Mouse (Mus musculus) right cerebral cortex, postnatal 25 days (tissue): ENCODE measurements around the gene Arhgef3.
"Not testable (repeated sequence)": the region's sequence is repeated elsewhere in the genome, so short reads cannot be mapped to it uniquely, and the experiment has no call there.

Experiments used
- DNase-seq: peaks from one replicate; pipeline ENCODE4 v3.0.0; 2022

The Arhgef3 gene

DNA sequence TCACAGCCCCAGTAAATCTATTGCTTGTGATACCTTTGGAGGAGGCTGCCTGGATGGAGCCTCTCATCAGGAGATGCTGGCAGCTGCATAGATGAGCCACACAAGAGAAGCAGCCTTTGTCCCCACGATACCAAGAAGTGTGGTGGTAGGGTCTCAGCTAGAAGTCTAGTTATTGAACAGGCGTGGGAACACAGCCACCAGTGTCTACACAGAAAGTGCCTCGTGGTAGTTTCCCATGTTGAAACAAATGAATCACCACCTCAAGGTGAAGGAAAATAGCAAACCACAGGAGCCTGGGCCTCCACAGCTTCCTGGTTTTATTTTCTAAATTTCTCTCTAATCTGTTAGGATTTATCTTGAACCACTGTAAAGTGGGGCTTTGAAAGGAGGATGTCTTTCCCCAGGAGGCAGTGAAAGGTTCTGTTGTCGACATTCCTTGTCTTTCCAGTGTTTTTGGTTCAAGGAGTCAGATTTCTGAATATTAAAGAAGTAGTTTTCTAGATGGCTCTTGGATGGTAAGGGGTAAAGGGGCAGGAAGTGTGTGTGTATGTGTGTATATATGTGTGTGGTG lies 119.7 kb downstream of the Arhgef3 start:
- DNase-seq: no peak

- DNase-seq: no peak
Measured at GRCm38 (mm10) chr14:27235897-27236553, 121.3 kb downstream of the Arhgef3 start.

GRCm38 (mm10) chr14:27237522-27238187 lies 123.0 kb downstream of the Arhgef3 start:
- DNase-seq: no peak

- no peak for DNase-seq
Measured at GRCm38 (mm10) chr14:27238600-27239118, 124.0 kb downstream of the Arhgef3 start.

DNA sequence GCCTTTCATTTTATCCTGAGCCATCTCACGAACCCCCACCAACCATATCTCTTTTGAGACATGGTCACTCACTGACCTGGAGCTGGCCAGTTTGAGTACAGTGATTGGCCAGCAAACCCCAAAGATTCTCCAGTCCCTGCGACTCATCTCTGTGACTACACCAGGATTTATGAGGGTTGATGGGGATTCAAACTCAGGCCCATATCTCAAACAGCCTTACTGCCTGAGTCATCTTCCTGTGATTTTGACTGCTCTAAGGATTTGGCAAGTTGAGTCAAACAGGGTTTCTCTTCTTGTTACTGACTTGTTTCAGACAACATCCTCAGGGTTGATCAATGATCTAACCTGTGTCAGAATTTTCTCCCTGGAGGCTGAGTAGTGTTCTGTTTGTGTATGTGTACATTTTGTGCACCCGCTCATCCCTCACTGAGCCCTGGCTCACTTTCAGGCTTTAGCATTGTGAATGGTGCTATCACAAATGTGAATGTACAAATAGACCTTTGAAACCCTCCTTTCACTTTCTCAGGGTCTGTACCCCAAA lies 124.9 kb downstream of the Arhgef3 start:
- DNase-seq: no peak

DNA sequence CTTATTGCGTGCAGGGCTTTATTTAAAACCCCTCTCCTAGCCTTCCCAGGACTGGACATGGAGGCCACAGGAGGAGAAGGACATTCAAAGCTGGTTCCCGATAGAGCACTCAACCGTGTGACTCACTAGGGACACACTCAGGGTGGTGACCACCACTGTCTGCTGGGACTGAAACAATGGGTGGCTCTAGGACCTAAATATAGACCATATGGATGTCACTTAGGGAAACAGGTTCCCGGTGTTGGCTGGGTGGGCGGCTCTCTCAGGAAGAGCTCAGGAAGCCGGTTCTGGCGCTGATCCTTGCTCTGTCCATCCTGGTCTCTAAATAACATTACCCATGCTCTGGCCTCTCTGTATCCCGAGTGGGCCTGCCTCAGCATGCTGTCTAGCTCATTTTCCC lies 127.6 kb downstream of the Arhgef3 start:
- no peak for DNase-seq

DNA sequence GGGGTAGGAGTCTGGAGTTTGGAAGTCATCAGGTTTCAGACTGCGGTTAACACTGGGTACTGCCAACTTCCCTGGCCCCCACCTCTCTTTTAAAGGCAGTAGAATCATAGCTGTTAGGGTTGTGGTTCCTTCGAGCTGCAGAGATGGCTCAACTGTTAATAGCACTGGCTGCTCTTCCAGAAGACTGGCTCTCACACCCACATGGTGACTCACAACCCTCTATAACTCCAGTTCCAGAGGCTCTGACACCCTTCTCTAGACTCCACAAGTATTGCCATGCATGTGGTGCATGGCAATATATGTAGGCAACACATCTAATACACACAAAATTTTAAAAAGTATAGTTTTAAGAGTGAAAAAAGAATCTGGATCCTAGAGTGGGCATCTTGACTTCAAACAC lies 128.1 kb downstream of the Arhgef3 start:
- DNase-seq: no peak

DNA sequence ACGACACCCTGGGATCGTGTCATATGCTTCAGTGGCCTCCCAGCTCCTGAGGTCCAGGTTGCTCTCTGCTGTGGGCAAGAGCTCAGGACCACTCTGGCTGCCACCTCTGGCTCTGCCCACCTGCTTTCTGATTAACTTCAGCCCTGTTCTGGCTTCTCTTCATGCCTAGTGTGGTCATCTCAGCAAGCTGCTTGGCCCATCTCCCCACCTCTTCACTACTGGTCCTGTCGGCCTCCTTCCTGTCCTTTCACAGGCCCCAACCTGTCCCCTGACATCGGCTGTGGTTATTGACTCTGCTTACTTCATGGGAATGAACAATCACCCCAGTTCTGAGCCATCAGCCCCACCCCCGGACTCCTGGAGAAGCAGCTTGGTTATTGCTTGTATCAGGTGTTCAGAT lies 128.9 kb downstream of the Arhgef3 start:
- DNase-seq: no peak

DNA sequence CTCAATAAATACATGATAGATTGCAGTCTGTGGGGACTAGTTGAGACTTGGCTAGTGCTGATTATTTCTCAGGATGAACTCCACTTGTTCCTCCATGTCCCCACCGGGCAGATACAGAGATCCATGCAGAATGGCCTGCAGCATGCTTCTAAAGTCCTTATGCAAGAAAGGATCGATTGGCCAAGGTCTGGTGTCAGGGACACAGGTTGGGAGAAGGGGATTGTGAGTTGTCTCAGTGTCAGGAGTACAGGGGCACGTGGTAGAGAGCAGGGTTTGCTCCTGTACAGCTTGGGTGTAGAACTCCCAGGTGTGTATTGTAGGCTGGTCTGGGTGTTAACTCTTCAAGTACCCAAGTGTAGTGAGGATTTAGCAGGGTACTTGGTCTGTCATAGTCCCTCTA lies 130.2 kb downstream of the Arhgef3 start:
- no peak for DNase-seq

DNA sequence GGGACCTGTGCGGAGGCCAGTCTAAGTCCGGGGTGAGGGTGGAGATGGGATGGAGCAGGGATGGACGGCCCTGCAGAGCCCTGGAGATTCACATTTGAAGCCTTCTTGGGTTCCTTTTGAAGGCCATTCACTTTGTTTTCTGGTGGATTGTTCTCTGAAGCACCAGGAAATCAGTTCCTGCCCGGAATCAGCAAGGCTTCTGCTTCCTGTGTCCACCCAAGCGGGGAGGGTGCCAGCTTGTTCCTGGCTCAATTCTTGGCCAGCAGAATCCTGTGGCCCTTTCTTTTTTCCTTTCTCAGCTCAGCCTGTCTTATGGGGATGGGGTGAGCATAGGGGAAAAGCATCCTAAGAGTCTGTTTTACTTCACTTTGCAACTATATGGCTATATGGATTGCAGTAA lies 131.7 kb downstream of the Arhgef3 start:
- no peak for DNase-seq

DNA sequence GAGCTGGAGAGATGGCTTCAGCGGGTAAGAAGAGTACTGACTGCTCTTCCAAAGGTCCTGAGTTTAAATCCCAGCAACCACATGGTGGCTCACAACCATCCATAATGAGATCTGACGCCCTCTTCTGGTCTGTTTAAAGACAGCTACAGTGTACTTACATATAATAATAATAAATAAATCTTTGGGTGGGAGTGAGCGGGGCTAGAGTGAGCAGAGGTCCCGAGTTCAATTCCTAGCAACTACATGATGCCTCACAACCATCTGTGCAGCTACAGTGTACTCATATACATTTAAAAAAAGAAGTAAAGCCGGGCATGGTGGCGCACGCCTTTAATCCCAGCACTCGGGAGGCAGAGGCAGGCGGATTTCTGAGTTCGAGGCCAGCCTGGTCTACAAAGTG lies 132.2 kb downstream of the Arhgef3 start:
- DNase-seq: not testable (repeated sequence)

- no peak for DNase-seq
Measured at GRCm38 (mm10) chr14:27249121-27249520, 134.4 kb downstream of the Arhgef3 start.

- no peak for DNase-seq
Measured at GRCm38 (mm10) chr14:27250281-27250789, 135.6 kb downstream of the Arhgef3 start.

GRCm38 (mm10) chr14:27253391-27253790 lies 138.7 kb downstream of the Arhgef3 start:
- DNase-seq: no peak

GRCm38 (mm10) chr14:27262349-27262748 lies 147.7 kb downstream of the Arhgef3 start:
- DNase-seq: no peak

DNA sequence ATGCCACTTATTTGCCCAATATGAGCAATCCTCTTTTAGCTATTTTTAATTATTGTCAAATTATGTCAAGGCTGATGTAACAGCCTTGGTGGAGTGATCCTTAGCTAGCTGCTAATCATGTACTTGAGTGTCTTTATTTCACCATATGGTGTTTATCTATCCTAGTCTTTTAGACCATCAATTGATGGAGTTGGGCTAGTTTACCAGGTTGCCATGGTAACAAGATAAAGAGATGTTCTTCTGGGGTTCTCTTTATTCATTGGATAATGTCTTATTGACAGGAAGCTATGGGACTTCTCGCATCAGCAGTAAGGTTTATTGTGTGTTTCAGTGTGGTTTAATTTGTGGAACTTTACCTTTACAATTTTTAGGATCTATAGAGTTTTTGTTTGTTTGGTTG lies 151.9 kb downstream of the Arhgef3 start:
- DNase-seq: no peak

DNA sequence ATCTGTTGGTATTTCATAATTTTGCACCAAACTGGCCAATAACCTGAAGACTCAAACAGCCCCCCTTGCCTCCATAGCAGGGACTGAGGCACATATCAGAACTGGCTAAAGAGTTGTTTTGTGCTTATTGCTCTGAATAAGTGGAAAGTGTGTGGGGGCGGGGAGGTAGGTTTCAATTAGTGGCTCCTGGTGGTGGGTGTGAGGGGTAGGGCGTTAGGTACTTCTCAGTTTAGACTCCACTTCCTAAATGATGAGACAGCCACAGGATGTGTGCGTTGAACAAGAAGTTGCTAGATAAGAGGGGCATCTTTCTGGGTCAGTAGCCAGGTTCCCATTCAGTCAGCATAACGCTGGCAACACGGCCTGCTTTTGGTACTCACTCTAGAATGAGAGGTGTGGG lies 153.4 kb downstream of the Arhgef3 start:
- DNase-seq: no peak

DNA sequence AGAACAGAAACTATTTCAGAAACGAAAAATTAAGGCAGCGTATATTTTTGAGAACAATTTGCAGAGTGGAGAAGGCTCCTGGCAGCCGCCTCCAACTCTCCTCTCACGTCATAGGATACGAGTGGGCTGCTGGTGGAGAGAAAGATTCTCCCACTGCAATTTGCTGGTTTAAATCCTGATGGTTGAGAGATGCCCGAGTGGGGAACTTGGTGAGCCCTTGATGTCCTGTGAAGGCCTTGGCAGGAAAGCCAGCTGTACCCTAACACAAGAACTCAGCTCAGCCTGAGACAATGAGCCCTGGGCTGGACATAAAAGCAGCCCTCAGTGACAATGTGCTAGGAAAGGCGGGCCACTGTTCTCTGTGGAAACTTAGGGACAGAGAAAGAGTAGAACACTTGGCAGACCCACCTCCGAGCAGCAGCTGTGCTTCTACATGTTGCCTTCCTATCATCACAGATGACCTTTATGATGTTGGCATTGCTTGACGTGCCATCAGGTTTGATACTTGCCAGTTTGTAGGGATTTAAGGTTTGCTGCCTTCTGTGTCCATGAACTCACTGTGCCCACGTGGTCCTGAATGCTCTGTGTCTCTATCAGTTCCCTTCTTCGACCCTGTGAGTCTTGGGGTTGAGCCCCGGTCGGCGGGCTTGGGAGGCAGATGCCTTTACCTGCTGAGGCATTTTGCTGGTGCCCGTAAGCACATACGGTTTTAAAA lies 154.4 kb downstream of the Arhgef3 start:
- DNase-seq: peak; percentile 63

DNA sequence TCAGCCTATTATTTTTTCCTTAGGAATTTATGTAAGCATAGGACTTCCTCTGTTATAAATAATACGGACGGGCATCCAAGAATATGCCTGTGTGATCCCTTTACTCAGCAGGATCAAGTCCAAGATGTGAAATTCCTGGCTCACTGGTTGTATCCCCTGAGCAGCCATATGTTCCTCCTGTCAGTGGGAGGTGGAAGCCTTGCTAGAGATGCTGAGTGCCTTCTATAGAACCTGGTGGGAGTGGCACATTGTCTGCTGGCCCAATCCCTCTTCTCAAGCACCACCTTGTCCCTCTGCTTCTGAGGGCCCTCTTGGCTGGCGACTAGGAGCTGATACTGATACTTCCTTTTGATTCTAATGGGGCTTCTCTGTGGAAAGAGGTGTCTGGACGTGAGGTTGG lies 155.1 kb downstream of the Arhgef3 start:
- peak; percentile 76 for DNase-seq

DNA sequence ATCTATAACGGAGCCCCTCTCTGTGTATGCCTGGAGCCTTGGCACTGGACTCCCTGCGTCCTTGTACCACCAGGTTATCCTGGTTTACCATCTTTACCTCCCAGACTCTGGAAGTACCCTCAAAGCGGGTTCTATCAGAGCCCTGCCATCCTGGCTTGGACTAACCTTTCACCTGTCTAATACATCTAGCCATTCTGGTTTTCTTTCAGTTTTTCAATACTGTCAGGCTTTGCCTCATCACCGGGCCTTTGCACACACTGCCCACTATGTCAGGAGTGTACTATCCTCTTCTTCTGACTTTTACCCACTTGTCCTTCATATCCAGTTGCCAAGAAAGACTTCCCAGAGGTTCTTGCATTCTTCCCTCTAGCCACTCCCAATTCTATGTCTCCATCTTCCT lies 155.8 kb downstream of the Arhgef3 start:
- no peak for DNase-seq

DNA sequence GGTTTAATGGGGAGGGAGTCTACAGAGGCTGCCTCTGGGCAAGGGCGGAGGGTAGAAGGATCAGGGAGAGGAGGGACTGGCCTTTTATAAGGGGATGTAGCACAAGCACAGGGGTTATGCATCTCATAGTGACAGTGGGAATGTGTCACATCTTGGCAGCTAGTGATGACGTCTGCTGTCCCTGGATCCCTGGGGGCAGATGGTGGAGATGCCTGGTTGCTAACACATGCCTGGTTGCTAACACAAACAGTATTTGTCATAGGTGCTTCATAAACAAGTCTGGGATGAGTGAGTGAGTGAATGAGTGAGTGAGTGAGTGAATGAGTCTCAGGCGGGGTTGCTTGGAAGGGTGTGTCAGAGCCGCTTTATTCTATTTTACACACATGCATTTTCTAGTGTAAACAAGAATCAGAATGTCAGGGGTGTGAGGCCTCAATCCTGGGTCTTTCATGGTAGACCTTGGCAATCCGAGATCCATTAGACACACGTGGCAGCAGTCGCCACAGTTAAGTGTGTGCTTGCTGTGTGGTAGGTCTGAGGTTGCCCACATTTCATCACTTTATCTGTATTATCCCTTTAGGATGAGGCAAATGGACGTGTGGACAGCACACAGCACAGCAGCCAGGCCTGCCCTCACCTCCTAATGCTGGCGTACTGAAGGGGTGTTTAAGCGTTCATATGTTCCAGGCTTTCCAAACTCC lies 156.8 kb downstream of the Arhgef3 start:
- no peak for DNase-seq

DNA sequence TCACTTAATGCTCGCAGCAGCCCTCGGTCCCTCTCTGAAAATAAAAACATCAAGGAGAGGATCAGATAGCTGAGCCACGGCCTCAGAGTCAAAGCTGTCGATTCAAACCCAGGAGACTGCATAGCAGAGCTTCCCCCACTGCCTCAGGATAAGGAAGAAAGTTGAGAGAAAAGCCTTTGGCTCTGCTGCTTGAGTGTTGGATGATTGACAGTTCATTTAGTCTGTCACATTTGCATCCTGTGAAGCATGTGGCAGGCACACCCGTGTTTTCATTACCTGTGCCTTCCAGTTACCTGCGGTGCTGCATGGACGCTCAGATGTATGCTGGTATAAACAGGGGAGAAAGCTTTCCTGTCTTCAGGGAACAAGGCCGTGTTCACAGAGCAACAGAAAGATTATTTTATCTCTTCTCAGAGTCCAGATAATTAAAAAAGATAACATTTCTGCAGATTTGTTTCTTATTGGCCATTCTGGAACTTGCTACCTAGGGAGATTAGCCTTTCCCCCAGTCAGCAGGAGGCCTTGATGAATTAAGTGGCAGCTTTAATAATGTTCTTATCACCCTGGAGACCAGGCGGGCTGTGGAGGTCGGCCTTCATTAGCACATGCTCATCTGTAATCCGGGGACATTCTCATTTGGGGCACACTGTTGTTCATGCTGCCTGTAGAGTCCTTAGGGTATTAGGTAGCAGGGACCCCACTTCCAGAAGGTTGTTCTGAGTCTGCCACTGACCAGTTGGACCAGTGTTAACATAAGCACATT lies 157.6 kb downstream of the Arhgef3 start:
- no peak for DNase-seq
